Comparison of ENCODE assay signal across 17 mouse cellular contexts in the genomic region with DNA sequence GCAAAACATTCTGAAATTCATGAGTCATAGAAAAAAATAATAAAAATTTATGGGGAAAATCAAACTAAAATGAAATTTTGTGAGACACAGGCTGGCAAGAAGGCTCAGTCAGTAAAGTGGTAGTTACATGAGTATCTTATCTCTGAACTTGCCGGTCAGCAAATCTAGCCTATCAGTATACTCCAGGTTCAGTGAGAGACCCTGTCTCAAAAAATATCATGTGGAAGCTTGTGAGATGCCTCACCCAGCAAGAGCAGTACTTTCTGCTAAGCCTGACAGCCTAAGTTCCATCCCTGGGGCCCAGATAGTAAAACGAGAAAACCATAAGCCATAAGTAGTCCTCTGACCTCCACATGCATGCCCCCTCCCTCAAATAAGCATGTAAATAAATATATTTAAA.
"Had no signal": no experiment of that assay in that cellular context is flagged by ENCODE, and none has a peak within 500 bp of the region (broad histone marks: within the 10 kb centered on the region; RNA-seq: fewer than 3 reads in every experiment).

No protein-coding gene starts in this region.

- H3K36me3 ChIP-seq: midbrain, embryonic 15.5 days had no signal

- H3K4me3 ChIP-seq: lung, embryonic 15.5 days; megakaryocyte, embryonic 14.5 days; midbrain, embryonic 13.5 days; midbrain, embryonic 15.5 days; neural tube, embryonic 12.5 days; stomach, embryonic 15.5 days had no signal

- H3K9ac ChIP-seq: lung, embryonic 15.5 days; midbrain, embryonic 13.5 days; midbrain, embryonic 15.5 days; neural tube, embryonic 12.5 days; stomach, embryonic 15.5 days had no signal

- DNase-seq: lung, adult 2 months; lung, postnatal 14 days; lung, postnatal 36 days; right cerebral cortex, postnatal 14 days; thymus, adult 18-20 months; thymus, postnatal 14 days; thymus, postnatal 36 days had no signal

- H3K27me3 ChIP-seq: lung, embryonic 15.5 days; megakaryocyte, embryonic 14.5 days; midbrain, embryonic 13.5 days; midbrain, embryonic 15.5 days; neural tube, embryonic 12.5 days; stomach, embryonic 15.5 days had no signal

- H3K9me3 ChIP-seq: lung, embryonic 15.5 days; megakaryocyte, embryonic 14.5 days; midbrain, embryonic 13.5 days; midbrain, embryonic 15.5 days; neural tube, embryonic 12.5 days; stomach, embryonic 15.5 days had no signal

- H3K27ac ChIP-seq: lung, embryonic 15.5 days; macrophage; midbrain, embryonic 13.5 days; midbrain, embryonic 15.5 days; neural tube, embryonic 12.5 days; stomach, embryonic 15.5 days; stomach, postnatal 0 days had no signal

- H3K4me2 ChIP-seq: lung, embryonic 15.5 days; midbrain, embryonic 11.5 days; midbrain, embryonic 13.5 days; midbrain, embryonic 15.5 days; neural tube, embryonic 12.5 days; stomach, embryonic 15.5 days had no signal

- H3K4me1 ChIP-seq: lung, embryonic 15.5 days; midbrain, embryonic 13.5 days; midbrain, embryonic 15.5 days; neural tube, embryonic 12.5 days; stomach, embryonic 15.5 days had no signal

- ATAC-seq: lung, postnatal 0 days; midbrain, embryonic 13.5 days; midbrain, embryonic 15.5 days had no signal
